ENCODE assay signal across 17 mouse cellular contexts in the genomic region with DNA sequence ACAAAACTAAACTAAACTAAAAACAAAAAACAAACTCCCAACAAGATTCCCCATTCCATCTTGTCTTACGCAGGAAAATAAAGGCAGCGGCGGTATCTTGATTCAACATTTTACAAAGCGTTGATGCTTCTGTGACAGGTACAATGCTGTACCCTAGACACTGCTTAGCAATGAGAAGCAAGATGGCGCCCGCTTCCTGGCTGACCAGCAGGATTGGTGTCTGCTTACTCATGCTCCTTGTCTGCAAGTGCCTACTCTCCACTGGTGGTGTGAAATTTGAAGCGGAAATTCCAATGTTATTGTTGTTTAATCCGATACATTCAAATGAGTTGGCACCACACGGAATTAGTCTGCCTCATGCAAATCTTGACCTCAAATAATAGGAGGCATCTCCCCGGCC.
"Had no signal": no experiment of that assay in that cellular context is flagged by ENCODE, and none has a peak within 500 bp of the region (broad histone marks: within the 10 kb centered on the region; RNA-seq: fewer than 3 reads in every experiment).

No protein-coding gene starts in this region.

- H3K9me3 ChIP-seq: liver, embryonic 12.5 days; megakaryocyte, embryonic 14.5 days; midbrain, embryonic 13.5 days; neural tube, embryonic 13.5 days; neural tube, embryonic 15.5 days; stomach, embryonic 15.5 days had no signal

- H3K4me3 ChIP-seq: liver, embryonic 12.5 days; megakaryocyte, embryonic 14.5 days; midbrain, embryonic 13.5 days; neural tube, embryonic 13.5 days; neural tube, embryonic 15.5 days; stomach, embryonic 15.5 days had no signal

- ATAC-seq: liver, embryonic 12.5 days; midbrain, embryonic 13.5 days had no signal

- H3K9ac ChIP-seq: liver, embryonic 12.5 days; liver, embryonic 14.5 days; lung, embryonic 14.5 days; midbrain, embryonic 13.5 days; neural tube, embryonic 13.5 days; neural tube, embryonic 15.5 days; stomach, embryonic 15.5 days had no signal

- H3K4me1 ChIP-seq: liver, embryonic 12.5 days; midbrain, embryonic 13.5 days; stomach, embryonic 15.5 days had no signal

- H3K4me2 ChIP-seq: liver, embryonic 12.5 days; lung, embryonic 14.5 days; midbrain, embryonic 13.5 days; neural tube, embryonic 13.5 days; neural tube, embryonic 15.5 days; stomach, embryonic 15.5 days had no signal

- H3K27me3 ChIP-seq: neural tube, embryonic 13.5 days; stomach, embryonic 15.5 days had no signal

- H3K27ac ChIP-seq: liver, embryonic 12.5 days; liver, embryonic 14.5 days; midbrain, embryonic 13.5 days; neural tube, embryonic 13.5 days; neural tube, embryonic 15.5 days; stomach, embryonic 15.5 days; stomach, postnatal 0 days had no signal

- H3K36me3 ChIP-seq: liver, embryonic 12.5 days; neural tube, embryonic 15.5 days; stomach, embryonic 15.5 days had no signal

- DNase-seq: lung, adult 18-20 months; lung, embryonic 14.5 days; lung, postnatal 10 days; lung, postnatal 4 days; retina, postnatal 1 day; right cerebral cortex, postnatal 14 days; thymus, adult 2 months; thymus, postnatal 25 days; thymus, postnatal 4 days had no signal
